Mouse (Mus musculus) left cerebral cortex, postnatal 36 days (tissue): ENCODE results near the gene Hes5. TPM values are rescaled to one million over a fixed set of nuclear protein-coding genes. Genes with fewer than 3 reads are reported as not detected.

Experiments
- DNase-seq, 2 experiments: peaks; one replicate each; pipeline ENCODE4 v3.0.0; 2021 to 2022; ENCODE audit warnings: low spot score in 2 of 2, mixed read lengths in 1 of 2
- intact Hi-C: fragments of 180-260 bp; cut with DNase I; formaldehyde crosslinking; loops from one replicate; pipeline ENCODE4 v1.15.1; 2025
- total RNA-seq, 2 experiments: library from RNA; stranded (reverse); gene quantifications; 2 replicates each; pipeline ENCODE4 v1.2.3; 2021

Hes5 gene
- total RNA-seq: 10 to 100 TPM; 36.5 to 38.6 TPM

DNA sequence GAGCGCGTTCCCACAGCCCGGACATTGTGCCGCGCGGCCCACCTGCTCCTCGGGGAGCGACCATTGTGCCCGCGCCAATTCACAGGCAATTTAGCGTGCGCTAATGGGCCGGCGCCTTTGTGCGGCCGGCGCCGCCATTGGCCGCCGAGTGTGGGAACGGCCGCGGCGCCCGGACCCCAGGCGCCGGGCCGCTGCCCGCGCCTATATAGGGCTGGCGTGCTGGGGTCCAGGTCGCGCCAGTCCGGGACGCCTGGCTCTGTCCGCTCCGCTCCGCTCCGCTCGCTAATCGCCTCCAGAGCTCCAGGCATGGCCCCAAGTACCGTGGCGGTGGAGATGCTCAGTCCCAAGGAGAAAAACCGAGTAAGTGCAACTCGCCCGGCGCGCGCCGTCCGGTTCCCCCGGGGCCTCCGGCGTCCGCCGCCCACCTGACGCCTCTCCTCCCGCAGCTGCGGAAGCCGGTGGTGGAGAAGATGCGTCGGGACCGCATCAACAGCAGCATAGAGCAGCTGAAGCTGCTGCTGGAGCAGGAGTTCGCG lies at the start of gene Hes5:
TSS of gene Hes5 (plus strand) at position 234 of the 536 bp plus-strand sequence.
- intact Hi-C loops: loop anchor here (1.0 to 10.0 kb wide), 3 partner anchors 12 to 294 kb away; no protein-coding TSS in a partner anchor
- peak; percentile 60 to 73 for DNase-seq

GRCm38 (mm10) chr4:154911644-154912043 lies 49.1 kb upstream of the Hes5 start:
- intact Hi-C loops: loop anchor here (5.0 kb wide), 1 partner anchor 39 kb away; no protein-coding TSS in a partner anchor
- DNase-seq: no peak

DNA sequence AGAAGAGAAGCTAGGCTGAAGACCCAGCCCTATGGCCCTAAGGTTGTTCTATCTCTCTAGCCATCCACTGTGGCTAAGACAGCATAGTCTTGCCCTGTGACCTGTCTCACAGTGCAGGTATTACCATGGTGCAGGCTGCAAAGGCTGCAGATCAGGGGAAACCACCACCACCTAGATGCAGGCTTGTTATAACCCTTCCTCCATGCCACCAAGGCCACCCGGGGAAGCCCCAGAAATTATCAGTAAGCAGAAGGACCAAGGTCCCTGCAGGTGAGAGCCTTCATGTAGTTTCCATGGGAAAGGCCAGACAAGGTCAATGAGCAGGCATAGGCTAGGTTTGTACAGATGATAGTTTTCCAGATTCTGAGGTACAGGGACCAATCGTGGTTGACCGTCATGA lies 46.9 kb upstream of the Hes5 start:
- intact Hi-C loops: loop anchor here (5.0 kb wide), 1 partner anchor 42 kb away; no protein-coding TSS in a partner anchor
- DNase-seq: no peak

DNA sequence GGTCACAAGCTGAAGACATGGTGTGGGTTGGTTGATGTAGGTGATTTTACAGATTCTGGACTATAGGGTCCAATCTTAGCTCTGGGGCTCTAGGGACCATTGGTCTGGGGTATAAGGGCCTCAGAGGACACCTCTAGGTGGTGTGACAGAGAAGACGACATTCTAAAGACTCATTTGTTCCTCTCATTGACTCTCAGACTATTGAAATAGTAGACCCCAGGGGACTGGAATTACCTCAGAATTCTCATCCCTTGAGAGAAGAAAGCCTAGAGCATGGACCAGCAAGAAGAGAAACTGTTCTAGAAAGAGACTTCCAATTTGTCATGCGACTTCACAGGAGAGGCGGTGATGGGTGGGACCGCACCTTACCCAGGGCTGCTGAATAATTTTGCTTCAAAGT lies 46.5 kb upstream of the Hes5 start:
- DNase-seq: no peak
- intact Hi-C loops: loop anchor here (5.0 kb wide), 1 partner anchor 42 kb away; no protein-coding TSS in a partner anchor

DNA sequence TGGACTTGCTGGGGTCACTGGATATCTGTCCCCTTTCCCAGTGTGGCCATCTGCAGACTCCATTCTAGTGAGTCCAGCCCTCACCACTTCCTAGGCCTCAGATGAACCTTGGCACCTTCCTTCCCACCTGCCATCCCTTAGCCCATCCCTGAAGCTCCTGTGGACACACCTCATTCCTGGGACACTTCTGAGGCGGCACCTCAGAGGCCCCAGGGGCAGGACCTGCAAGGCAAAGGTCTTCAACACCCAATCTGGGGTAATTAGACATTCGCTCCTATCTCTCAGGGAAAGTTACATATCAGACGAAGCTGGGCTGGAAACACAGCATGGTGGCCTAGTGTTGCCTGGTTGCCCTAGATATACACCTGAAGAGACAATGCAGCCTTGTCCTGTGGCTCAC lies 46.0 kb upstream of the Hes5 start:
- no peak for DNase-seq
- intact Hi-C loops: loop anchor here (5.0 kb wide), 1 partner anchor 42 kb away; no protein-coding TSS in a partner anchor

DNA sequence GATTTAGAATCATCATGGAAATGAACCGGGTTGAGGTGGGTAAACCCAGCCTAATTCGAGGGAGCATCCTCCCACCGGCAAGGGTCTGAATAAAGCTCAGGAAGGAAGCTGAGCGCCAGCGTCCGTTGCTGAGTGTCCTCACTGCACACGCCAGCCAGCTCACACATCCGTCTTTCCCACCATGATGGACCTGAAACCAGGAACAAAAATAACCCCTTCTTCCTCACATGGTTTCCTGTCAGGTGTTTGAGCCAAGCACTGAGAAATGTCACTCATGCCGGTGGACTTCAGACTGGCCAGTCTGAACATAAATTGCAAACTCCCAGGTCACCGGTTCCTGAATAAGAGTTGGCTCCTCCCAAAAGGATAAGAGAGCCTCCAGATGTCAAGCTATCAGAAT lies 45.4 kb upstream of the Hes5 start:
- intact Hi-C loops: no loop called here
- no peak for DNase-seq

- intact Hi-C loops: no loop called here
- DNase-seq: no peak
Measured at GRCm38 (mm10) chr4:154916662-154917061, 44.1 kb upstream of the Hes5 start.

DNA sequence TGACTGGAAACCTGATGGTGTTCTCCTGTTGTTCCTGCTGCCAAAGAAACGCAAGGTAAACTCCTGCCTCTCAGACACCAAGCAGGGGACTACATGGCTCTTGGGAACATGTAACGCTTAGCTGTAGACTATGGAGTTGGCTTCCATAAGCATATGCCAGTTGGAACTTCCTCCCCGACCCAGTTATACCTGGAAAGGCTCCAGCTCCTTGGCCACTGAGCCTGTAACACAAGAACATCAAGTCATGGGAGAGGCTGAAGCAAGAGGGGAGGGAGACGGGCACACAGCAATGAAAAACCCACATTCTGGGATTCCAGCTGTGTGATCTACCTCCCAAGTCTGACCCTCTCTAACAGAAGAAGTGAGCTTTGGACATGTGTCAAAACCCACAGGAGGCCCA lies 38.4 kb upstream of the Hes5 start:
- intact Hi-C loops: no loop called here
- DNase-seq: no peak

DNA sequence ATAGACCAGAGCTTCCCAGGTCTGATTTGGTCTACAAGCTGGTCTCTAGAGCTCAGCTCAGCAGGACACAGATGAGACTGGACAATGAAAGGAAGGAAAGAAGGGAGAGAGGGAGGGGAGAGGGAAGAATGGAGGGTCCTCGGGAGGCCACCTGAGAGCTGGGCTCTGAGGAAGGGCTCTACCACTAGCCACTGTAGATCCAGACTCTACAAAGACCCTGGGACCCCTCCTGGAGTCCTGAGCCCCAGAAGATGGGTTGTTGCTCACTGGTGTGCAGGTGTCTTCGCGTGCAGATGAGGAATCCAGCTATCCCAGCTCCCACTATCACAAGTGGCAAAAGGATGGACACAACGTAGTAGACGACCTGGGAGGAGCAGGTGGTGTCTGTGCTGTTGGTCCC lies 37.8 kb upstream of the Hes5 start:
- DNase-seq: no peak
- intact Hi-C loops: no loop called here

- intact Hi-C loops: no loop called here
- no peak for DNase-seq
Measured at GRCm38 (mm10) chr4:154925413-154925812, 35.3 kb upstream of the Hes5 start.

DNA sequence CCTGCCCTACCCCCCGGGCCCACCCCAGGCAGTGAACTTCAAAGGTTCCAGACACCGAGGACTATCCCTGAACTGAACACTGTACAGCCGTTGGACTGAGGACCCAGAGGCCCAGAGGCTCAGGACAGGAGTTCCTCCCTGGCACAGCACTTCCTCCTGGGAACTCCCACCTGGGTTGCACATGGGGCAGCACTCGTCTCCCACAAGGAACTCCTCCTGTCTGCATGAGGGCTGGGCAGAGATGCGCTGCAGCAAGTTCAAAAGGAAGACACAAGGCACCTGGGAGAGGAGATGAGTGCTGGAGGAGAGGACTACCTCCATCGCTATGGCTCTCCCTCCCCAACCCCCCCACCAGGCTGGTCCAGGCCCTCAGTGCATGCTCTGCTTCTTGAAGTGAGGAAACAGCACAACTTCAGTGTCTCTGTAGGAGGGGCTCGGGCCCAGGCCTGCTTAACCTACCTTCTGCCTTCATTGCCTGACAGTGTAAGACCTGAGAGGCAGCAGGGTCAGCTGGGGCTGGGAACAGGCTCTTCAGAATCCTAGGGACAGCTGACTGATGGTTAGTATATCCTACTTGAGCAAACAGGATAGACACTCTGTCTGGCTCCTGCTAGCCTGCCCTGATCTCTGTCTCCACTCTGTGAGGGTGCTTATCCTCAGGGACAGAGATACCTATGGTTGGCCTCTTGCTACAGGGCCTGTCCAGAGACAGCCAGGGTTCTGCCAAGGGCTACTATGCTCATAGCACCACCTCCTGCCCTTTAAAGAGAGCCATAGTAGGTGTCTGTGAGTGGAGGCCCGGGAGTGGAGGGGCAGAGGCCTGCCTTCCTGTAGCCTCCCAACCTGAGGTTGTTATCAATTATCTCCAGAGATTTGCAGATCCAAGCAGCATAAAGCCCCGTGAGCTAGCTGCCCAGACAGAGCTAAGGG lies 33.5 kb upstream of the Hes5 start:
- intact Hi-C loops: no loop called here
- DNase-seq: no peak

DNA sequence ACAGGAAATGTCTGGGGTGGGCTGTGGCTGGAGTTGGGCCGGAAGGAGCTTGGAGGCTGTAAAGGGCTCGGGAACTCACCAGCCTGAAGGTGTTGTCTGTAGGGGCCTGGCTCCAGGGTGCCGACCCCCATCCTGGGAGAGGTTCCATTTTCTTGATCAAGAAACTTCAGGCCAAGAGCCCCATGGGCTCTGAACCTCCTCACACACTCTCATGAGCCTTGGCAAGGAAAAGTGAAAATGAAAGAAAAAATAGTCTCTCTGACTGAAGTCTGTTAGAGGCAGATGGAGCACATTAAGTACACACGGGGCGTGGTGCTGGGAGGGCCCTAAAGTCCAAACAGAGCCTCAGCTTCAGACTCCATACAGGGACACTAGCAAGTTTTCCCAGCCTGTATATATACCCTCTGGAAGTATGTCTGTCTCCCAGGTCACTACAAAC lies 32.8 kb upstream of the Hes5 start:
- intact Hi-C loops: no loop called here
- no peak for DNase-seq

- intact Hi-C loops: no loop called here
- no peak for DNase-seq
Measured at GRCm38 (mm10) chr4:154928395-154929087, 32.2 kb upstream of the Hes5 start, which contains the start of gene Tnfrsf14. Tnfrsf14 (minus strand) TSS chr4:154928563.

DNA sequence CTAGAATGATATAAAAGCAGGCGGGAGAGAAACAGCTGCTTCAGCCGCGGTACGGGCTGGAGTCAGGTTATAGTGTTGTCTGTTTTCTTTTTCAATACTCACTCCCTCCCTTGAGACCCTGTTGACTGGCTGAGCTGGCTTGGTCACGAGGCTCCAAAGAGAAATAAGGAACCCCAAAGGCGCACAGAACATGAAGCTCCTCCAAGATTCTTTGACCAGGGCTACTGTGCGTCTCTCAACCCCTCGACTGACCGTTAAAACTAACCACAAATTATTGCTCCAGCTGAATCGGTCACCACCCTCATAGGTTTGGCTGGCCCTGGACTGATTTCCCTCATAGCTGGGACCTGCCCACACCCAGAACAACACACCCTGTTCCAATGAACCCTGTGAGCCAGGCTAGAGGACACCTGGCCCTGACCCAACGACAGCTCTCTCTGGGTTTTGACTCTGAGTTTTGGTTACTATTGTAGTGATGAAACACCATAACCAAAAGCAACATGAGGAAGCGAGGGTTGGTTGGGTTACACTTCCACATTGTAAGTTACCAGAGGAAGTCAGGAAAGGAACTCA lies 31.5 kb upstream of the Hes5 start:
- no peak for DNase-seq
- intact Hi-C loops: no loop called here

DNA sequence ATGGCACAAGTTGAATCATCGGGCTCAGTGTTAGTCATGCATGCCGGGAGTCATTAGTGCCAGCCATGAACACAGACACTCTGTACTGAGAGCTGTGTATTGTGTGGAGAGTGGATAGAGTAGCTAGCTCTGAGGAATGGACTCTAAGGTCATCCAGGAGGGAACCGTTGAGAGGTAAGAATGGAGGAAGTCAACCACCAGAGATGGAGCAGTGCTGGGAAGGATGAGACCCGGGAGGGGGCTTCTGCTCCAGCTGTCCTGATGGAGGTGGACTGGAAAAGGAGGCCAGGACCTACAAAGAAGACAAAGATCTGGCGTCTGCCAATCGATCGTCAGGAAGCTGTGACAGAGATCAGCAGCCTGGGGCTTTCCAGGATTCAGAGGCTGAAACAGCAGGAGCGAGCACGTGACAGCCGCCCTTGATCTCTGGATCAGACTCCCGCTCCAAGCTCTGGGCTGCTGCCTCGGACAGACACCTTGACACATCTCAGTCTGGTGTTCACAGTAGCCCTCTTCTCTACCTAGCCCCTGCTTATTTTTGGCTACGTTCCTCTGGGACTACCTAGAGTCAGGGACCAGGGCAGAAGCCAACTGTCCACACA lies 27.3 kb upstream of the Hes5 start:
- DNase-seq: no peak
- intact Hi-C loops: no loop called here

GRCm38 (mm10) chr4:154934800-154935199 lies 25.9 kb upstream of the Hes5 start:
- DNase-seq: no peak

GRCm38 (mm10) chr4:154935788-154936187 lies 24.9 kb upstream of the Hes5 start:
- no peak for DNase-seq
- intact Hi-C loops: no loop called here

More at GRCm38 (mm10) chr4:154934800-154935199, 25.9 kb upstream of the Hes5 start:
- intact Hi-C loops: no loop called here

DNA sequence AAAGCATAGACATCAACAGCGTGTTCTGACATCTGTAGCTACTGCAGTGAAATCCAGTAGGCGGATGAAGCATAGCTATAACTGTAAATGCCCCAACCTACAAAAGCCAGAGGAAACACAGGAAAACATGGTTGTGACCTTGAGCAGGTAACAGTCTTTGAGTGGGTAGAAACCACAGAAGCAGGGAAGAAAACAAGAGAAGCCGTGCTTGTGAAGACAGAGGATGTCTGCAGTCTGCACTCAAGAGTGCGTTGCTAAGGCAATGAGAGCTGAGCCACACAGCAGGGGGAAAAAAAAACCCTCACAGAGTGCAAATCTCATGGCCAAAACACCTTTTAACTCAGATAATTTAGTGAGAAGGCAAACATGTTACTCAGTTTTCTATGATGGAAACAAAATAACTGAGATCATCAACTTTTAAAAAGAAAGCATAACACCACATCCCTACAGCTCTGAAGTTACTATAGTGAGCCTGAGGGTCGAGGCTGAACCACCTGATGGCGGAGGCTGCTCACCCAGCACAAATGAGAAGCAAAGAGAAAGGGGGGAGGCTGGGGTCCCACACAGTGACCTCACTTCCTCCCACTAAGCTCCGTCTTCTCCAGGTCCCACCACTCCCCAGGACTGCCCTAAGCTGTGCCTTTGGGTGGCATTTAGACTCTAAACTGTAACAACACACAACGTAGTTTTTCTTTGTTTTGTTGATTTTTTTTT lies 24.0 kb upstream of the Hes5 start:
- no peak for DNase-seq
- intact Hi-C loops: no loop called here

GRCm38 (mm10) chr4:154937746-154938145 lies 23.0 kb upstream of the Hes5 start:
- intact Hi-C loops: no loop called here
- DNase-seq: no peak
